ENCODE assay signal across 9 mouse cellular contexts in genomic region chr11:30243591-30243990, GRCm38 (mm10). TPM values are rescaled to one million over a fixed set of nuclear protein-coding genes. Genes with fewer than 3 reads are reported as not detected.
DNase-seq lines count a peak whose midpoint lies in the region; ATAC-seq and TF ChIP-seq lines count a peak whose summit lies in the region.
"Had no signal": no experiment of that assay in that cellular context is flagged by ENCODE, and none has a peak within 500 bp of the region (broad histone marks: within the 10 kb centered on the region; RNA-seq: fewer than 3 reads in every experiment).

No protein-coding gene starts in this region.

- DNase-seq in frontal cortex, postnatal 25 days (ENCODE audit: low spot score in 2 of 2) = no peak
- DNase-seq in NIH3T3 (ENCODE audit: low read depth) = peak; percentile 65
- DNase-seq in cerebellum, postnatal 14 days = peak; percentile 60 to 76
- peak; percentile 89 for DNase-seq in heart, postnatal 0 days (ENCODE audit: low spot score)
- DNase-seq in testis, postnatal 14 days (ENCODE audit: low spot score) = peak; percentile 36
- no peak for DNase-seq in natural killer cell, adult 2 months (ENCODE audit: low spot score in 2 of 2)

- no peak for TF ChIP-seq EP300 in heart, postnatal 0 days (IDR thresholded peaks at IDR 0.05; ENCODE audit: low read depth)

- H3K4me2 ChIP-seq in heart, postnatal 0 days (ENCODE audit: low read depth, low read length) = peak overlapping the region; percentile 25; the same call in 1 of the 2 replicates
- no peak overlapping the region for H3K4me2 ChIP-seq in limb, embryonic 15.5 days

- H3K27ac ChIP-seq in heart, postnatal 0 days (ENCODE audit: low read depth) = peak overlapping the region; percentile 83
- H3K27ac ChIP-seq in limb, embryonic 15.5 days = peak overlapping the region; percentile 35

- H3K27me3 ChIP-seq in heart, postnatal 0 days (ENCODE audit: control insufficient read depth, insufficient read depth, low read length) = no peaks in the 10 kb centered on the region
- no peaks in the 10 kb centered on the region for H3K27me3 ChIP-seq in limb, embryonic 15.5 days

- no peaks in the 10 kb centered on the region for H3K9me3 ChIP-seq in heart, postnatal 0 days (replicated peaks; ENCODE audit: control insufficient read depth, low read length)
- no peaks in the 10 kb centered on the region for H3K9me3 ChIP-seq in limb, embryonic 15.5 days

- peak; percentile 81 for ATAC-seq in frontal cortex, adult (ENCODE audit: low TSS enrichment)
- ATAC-seq in heart, postnatal 0 days (ENCODE audit: insufficient read depth, low read depth) = peak; percentile 83
- ATAC-seq in limb, embryonic 15.5 days (ENCODE audit: insufficient number of reproducible peaks, low FRiP score, low TSS enrichment, low read depth) = peak; percentile 80

- H3K4me1 ChIP-seq in heart, postnatal 0 days (ENCODE audit: control insufficient read depth, insufficient read depth) = peaks cover 80% of the 10 kb centered on the region
- peaks cover 21% of the 10 kb centered on the region for H3K4me1 ChIP-seq in limb, embryonic 15.5 days

- no peak overlapping the region for H3K4me3 ChIP-seq in heart, postnatal 0 days (ENCODE audit: low read depth, low read length)
- H3K4me3 ChIP-seq in limb, embryonic 15.5 days = no peak overlapping the region
- H3K4me3 ChIP-seq: erythroblast, embryonic 14.5 days had no signal

- H3K9ac ChIP-seq in heart, postnatal 0 days (replicated peaks; ENCODE audit: low read depth, low read length) = no peak overlapping the region
- no peak overlapping the region for H3K9ac ChIP-seq in limb, embryonic 15.5 days

- no peak for TF ChIP-seq CTCF in heart, postnatal 0 days (IDR thresholded peaks at IDR 0.05; ENCODE audit: low read depth)

- WGBS in heart, postnatal 0 days = 16% methylated on average over 3 of the region's 3 CpGs
- 50% methylated on average over 3 of the region's 3 CpGs for WGBS in limb, embryonic 15.5 days

- H3K36me3 ChIP-seq in heart, postnatal 0 days (replicated peaks; ENCODE audit: control insufficient read depth, insufficient read depth, low read length) = peaks cover 12% of the 10 kb centered on the region
- 0 out of 2 replicates have a peak, but pooled peaks cover 3% of the 10 kb centered on the region for H3K36me3 ChIP-seq in limb, embryonic 15.5 days

RNA-seq across cellular contexts. Expression of gene Sptbn1, which starts 24.4 kb away (rescaled TPM):
- 262 and 271 TPM in 2 replicates for total RNA-seq in heart, postnatal 0 days (2014; rRNA removed; ENCODE audit: low replicate concordance)
- polyA plus RNA-seq in heart, postnatal 0 days (2015; fragmentation: Nextera tagmentation; extraction: Ambion mirVana) = 118 and 121 TPM in 2 replicates
- polyA plus RNA-seq in limb, embryonic 15.5 days (2015; fragmentation: Nextera tagmentation; extraction: Ambion mirVana) = 102 and 110 TPM in 2 replicates

Comparison
In these comparisons a context has a peak if more than half of its experiments do, and no peak if none do; other contexts are left out.
1. DNase-seq: peak in NIH3T3 (single experiment), cerebellum, postnatal 14 days (2 of 2), heart, postnatal 0 days (single experiment) and testis, postnatal 14 days (single experiment); none in frontal cortex, postnatal 25 days (0 of 2) and natural killer cell, adult 2 months (0 of 2).
2. Peak in every context shown above with its lines, with median percentiles within 50 percentile points of each other: ATAC-seq.